Mouse (Mus musculus): Measurements from ENCODE around the gene Mybpc1. TPM values are rescaled to one million over a fixed set of nuclear protein-coding genes. Genes with fewer than 3 reads are reported as not detected.

Gene Mybpc1
- polyA plus RNA-seq (2012; ENCODE audit: insufficient read depth, insufficient read length, missing spikeins), result 0.31 TPM in 1 of 2 replicates, not detected in the other

DNA sequence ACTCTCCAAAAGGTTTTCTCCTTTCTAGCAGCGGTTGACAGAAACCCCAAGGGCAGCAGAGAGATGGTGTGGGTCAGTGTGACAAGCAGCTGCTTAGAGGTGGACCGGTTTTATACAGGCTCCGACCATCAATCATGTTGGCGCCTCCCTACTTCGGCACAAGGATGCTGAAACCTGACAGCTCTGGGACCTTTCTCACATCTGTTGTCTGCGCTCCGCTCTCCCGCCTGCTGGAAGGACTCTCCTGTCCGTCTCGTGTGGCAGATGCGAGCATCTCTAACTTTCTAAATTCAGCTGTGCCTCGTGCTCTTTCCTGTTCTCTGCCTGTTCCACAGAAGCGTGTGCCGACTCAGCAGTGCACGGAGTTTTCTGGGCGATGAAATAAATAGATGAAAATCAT is at the start of gene Mybpc1:
Gene Mybpc1, minus strand, starts transcription at position 210 of the 400 bp plus-strand sequence.
- TF ChIP-seq CTCF (IDR thresholded peaks at IDR 0.05; ENCODE audit: low read depth, low read length) (no peak), POLR2A (IDR thresholded peaks at IDR 0.05; ENCODE audit: borderline replicate concordance, low read depth, low read length) (no peak)
- Histone ChIP-seq H3K27ac (ENCODE audit: insufficient read depth, low read depth, low read length) (no peak within 1 kb of the TSS), H3K4me3 (ENCODE audit: insufficient read depth, low read length) (no peak within 1 kb of the TSS), H3K4me1 (ENCODE audit: control insufficient read depth, insufficient read depth, low read length) (peaks cover 2% of the 10 kb centered on the region; the same call in 1 of the 2 replicates)

DNA sequence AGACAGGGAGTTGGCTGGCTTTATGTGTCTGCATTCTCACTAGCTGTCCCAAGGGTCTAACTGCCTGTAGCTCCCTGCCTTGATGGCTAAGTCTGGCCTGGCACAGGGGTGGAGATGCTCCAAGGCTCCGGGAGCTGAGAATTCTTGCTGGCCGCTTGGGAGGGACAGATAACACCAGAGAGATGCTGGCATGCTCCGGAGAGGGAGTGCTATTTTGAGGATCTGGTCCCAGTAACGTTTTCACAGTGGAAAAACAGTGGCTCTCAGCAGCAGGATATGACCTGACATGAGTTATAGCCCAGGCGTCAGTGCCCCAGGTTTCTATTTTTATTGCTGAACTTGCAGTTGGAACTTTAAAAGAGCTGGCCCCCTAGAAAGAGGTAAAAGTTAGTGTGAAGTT is 40.5 kb upstream of the Mybpc1 start:
- TF ChIP-seq CTCF (IDR thresholded peaks at IDR 0.05; ENCODE audit: low read depth, low read length) (no peak), POLR2A (IDR thresholded peaks at IDR 0.05; ENCODE audit: borderline replicate concordance, low read depth, low read length) (no peak)
- Histone ChIP-seq H3K4me1 (ENCODE audit: control insufficient read depth, insufficient read depth, low read length) (no peaks in the 10 kb centered on the region), H3K4me3 (ENCODE audit: insufficient read depth, low read length) (no peak overlapping the region), H3K27ac (ENCODE audit: insufficient read depth, low read depth, low read length) (no peak overlapping the region)

DNA sequence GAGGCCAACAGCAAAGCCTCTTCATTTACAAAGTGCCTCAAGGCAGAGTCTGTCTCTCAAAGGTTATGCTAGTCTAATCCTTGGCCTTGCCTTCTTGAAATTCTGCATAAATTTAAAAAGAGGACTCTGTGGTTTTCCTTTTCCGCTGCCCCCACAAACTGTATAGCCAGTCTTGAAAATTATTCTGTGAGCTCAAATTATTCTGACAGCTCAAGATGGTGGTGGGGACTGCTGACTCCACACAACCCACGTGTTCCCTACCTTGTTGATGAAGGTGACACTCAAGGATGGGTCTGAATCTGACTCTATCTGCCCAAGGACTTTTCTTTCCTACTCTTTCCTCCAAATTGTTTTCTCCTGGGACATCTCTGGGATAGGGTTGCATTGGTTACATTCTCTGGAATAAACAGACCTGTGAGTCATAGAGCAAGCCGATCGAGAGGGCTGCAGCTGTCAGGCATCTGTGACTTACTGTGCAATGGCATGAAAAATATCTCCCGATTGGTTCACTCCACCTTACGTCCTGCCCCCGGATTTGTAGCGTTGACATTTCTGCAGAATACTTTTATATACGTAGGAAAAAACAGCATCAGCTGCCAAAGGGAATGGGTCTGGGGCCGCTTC is 26.5 kb upstream of the Mybpc1 start:
- H3K4me3 ChIP-seq (ENCODE audit: insufficient read depth, low read length), result no peak overlapping the region
- no peak overlapping the region for H3K27ac ChIP-seq (ENCODE audit: insufficient read depth, low read depth, low read length)
- no peaks in the 10 kb centered on the region for H3K4me1 ChIP-seq (ENCODE audit: control insufficient read depth, insufficient read depth, low read length)
- TF ChIP-seq CTCF (IDR thresholded peaks at IDR 0.05; ENCODE audit: low read depth, low read length) (no peak), POLR2A (IDR thresholded peaks at IDR 0.05; ENCODE audit: borderline replicate concordance, low read depth, low read length) (no peak)

DNA sequence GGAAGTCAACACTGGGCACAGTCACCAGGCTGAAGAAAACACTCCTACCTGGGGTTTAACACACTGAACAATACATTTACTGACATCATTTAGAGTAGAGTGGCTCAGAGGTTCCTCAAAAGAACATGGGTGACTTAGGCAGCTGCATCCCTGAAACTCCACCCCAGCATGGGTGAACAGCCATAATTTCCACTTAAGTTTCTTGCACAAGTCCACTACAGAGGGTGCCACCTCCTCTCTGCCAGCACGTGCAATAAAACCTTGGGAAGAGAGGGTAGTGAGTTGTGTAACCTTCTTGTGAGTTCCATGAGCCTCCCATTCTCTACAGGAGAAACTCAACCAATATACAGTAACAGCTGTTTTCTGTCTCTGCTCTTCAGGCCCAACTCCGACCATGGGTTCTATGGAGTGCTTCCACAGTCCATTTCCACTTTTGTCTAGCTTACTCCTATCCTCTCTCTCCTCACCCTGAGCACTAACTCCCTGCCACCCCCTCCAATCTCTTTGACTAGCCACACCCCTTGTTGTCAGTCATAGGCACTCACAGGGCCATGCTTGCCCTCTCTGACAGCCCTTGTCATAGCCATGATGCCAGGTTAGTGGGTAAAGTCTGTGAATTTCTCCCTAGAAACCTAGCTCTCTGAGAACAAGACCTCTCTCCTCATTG is 25.8 kb upstream of the Mybpc1 start:
- Histone ChIP-seq H3K4me1 (ENCODE audit: control insufficient read depth, insufficient read depth, low read length) (no peaks in the 10 kb centered on the region), H3K4me3 (ENCODE audit: insufficient read depth, low read length) (no peak overlapping the region), H3K27ac (ENCODE audit: insufficient read depth, low read depth, low read length) (no peak overlapping the region)
- no peak for TF ChIP-seq CTCF (IDR thresholded peaks at IDR 0.05; ENCODE audit: low read depth, low read length)
- no peak for TF ChIP-seq POLR2A (IDR thresholded peaks at IDR 0.05; ENCODE audit: borderline replicate concordance, low read depth, low read length)

DNA sequence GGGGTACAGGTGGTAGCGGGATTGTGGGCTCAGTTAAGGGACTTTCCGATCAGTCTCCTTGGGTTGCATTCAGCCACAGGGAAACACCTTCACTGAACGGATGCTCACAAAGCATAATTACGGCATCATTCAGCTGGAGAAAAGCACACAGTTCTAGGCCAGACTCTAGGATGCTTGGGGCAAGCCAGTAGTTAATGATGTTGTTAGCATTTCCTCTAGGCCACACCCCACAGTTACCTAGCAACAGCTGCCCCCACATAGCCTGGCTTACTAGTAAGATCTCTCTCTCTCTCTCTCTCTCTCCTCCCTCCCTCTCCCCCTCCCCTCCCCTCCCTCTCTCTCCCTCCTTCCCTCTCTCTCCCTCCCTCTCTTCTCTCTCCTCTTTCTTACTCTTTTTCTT is 22.1 kb upstream of the Mybpc1 start:
- Histone ChIP-seq H3K27ac (ENCODE audit: insufficient read depth, low read depth, low read length) (no peak overlapping the region), H3K4me1 (ENCODE audit: control insufficient read depth, insufficient read depth, low read length) (peaks cover 16% of the 10 kb centered on the region), H3K4me3 (ENCODE audit: insufficient read depth, low read length) (no peak overlapping the region)
- TF ChIP-seq CTCF (IDR thresholded peaks at IDR 0.05; ENCODE audit: low read depth, low read length), result no peak

DNA sequence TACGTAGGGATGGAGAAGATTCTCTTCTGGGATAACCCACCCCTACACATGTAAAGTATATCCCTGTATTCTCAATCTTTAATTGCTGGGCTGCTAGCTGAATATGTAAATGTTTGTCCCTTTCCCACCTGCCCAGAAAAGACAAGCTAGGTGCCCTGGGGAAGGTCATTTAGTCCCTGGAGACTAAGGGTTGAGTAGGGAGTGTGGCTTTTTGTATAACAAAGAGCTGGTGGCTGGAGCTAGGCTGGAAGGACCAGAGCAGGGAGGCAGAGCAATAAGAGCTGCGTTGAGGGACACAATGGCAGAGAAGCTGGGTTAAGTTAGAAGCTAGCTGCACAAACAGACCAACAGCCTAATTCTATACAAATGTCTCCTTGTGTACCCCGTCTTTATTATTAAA is 21.2 kb upstream of the Mybpc1 start:
- TF ChIP-seq POLR2A (IDR thresholded peaks at IDR 0.05; ENCODE audit: borderline replicate concordance, low read depth, low read length), result no peak
- no peak for TF ChIP-seq CTCF (IDR thresholded peaks at IDR 0.05; ENCODE audit: low read depth, low read length)
- Histone ChIP-seq H3K27ac (ENCODE audit: insufficient read depth, low read depth, low read length) (no peak overlapping the region), H3K4me3 (ENCODE audit: insufficient read depth, low read length) (no peak overlapping the region)

DNA sequence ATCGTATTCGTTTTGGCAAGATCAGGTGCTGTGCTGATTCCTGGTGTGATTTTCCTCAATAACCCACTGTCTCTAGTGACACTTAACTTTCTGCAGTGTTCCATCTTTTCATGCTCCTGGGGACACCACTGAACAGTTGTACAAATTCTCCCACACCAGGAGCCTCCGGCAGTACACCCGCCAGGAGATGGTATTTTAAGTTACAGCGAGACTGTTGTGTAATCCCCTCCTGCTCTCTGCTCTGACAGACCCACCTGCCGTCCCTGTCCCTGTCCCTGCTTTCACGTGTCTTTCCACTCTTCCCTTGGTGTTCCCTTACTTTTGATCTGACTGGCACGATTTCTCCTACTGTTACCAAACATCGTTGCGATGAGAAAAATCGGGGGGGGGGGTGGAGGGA is 19.3 kb upstream of the Mybpc1 start:
- H3K4me1 ChIP-seq (ENCODE audit: control insufficient read depth, insufficient read depth, low read length), result peaks cover 16% of the 10 kb centered on the region

More for the DNA sequence above, 21.2 kb upstream of the Mybpc1 start:
- H3K4me1 ChIP-seq (ENCODE audit: control insufficient read depth, insufficient read depth, low read length), result peaks cover 16% of the 10 kb centered on the region

DNA sequence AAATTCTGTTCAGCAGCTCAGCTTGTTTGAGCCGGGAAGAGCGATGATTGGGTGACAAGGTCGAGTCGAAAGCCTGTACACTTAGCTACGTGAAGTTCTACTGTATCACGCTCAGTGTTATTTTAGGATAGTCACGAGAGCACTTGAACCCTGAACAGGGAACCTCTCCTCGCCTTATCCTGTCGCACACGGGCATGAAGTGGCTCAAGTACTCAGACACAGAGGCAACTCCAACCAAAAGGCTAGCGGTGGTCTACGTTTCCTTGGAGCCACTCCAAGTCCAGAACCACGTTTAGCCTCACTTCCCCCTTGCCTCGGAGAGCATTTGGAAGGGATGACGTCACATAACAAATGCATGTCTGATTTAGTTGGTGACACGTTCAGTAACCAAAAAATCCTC is 17.7 kb upstream of the Mybpc1 start:
- TF ChIP-seq POLR2A (IDR thresholded peaks at IDR 0.05; ENCODE audit: borderline replicate concordance, low read depth, low read length) (no peak), CTCF (IDR thresholded peaks at IDR 0.05; ENCODE audit: low read depth, low read length) (no peak)
- H3K4me1 ChIP-seq (ENCODE audit: control insufficient read depth, insufficient read depth, low read length), result peaks cover 16% of the 10 kb centered on the region
- no peak overlapping the region for H3K27ac ChIP-seq (ENCODE audit: insufficient read depth, low read depth, low read length)
- no peak overlapping the region for H3K4me3 ChIP-seq (ENCODE audit: insufficient read depth, low read length)

More for the DNA sequence above, 19.3 kb upstream of the Mybpc1 start:
- Histone ChIP-seq H3K27ac (ENCODE audit: insufficient read depth, low read depth, low read length) (no peak overlapping the region), H3K4me3 (ENCODE audit: insufficient read depth, low read length) (no peak overlapping the region)
- TF ChIP-seq CTCF (IDR thresholded peaks at IDR 0.05; ENCODE audit: low read depth, low read length) (no peak), POLR2A (IDR thresholded peaks at IDR 0.05; ENCODE audit: borderline replicate concordance, low read depth, low read length) (no peak)

DNA sequence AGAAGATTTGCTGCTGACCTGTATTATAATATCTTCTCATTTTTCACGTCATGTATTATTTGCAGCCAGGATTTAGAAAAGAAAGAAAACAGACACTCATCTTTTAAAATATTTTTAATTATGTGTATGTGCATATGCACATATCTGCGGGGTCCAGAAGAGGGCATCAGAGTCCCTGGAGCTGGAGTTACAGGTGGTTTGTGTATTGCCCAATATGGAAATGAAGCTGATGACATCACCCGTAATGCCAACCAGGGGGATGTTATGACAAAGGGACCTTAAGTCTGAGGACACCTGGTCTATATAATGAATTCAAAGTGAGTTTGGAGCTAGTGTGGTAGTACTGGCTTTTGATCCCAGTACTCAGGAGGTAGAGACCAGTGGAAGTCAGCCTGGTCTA is 15.9 kb upstream of the Mybpc1 start:
- Histone ChIP-seq H3K4me1 (ENCODE audit: control insufficient read depth, insufficient read depth, low read length) (peaks cover 16% of the 10 kb centered on the region), H3K4me3 (ENCODE audit: insufficient read depth, low read length) (no peak overlapping the region), H3K27ac (ENCODE audit: insufficient read depth, low read depth, low read length) (no peak overlapping the region)
- TF ChIP-seq CTCF (IDR thresholded peaks at IDR 0.05; ENCODE audit: low read depth, low read length), result no peak

DNA sequence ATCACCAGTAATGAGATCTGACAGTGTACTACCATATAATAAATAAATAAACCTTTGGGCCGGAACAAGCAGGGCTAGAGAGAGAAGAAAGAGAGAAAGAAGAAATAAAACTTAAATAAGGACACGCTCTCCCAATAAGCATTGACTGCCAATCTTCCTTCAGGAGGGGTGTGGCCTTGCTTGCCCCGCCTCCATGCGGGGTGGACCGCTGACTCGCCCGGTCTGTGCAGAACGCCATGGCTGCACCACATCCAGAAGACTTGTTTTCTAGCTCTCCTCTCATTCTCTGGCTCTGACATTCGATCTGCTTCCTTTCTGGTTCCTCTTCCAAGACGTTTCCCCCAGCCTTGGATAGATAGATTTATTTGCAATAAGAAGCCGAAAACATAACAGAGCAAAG is 8.1 kb upstream of the Mybpc1 start:
- Histone ChIP-seq H3K4me1 (ENCODE audit: control insufficient read depth, insufficient read depth, low read length) (no peaks in the 10 kb centered on the region), H3K27ac (ENCODE audit: insufficient read depth, low read depth, low read length) (no peak overlapping the region), H3K4me3 (ENCODE audit: insufficient read depth, low read length) (no peak overlapping the region)
- no peak for TF ChIP-seq POLR2A (IDR thresholded peaks at IDR 0.05; ENCODE audit: borderline replicate concordance, low read depth, low read length)
- no peak for TF ChIP-seq CTCF (IDR thresholded peaks at IDR 0.05; ENCODE audit: low read depth, low read length)
